Mouse (Mus musculus): ENCODE measurements around the gene Cacna1c.
"Not testable (repeated sequence)": the region's sequence is repeated elsewhere in the genome, so short reads cannot be mapped to it uniquely, and the experiment has no call there.

Cacna1c gene

GRCm38 (mm10) chr6:119206006-119206405 lies 9.8 kb upstream of the Cacna1c start:
- DNase-seq, result not testable (repeated sequence)

- DNase-seq, result no peak
These were observed 8.7 kb upstream of the Cacna1c start for GRCm38 (mm10) chr6:119204915-119205314.

DNA sequence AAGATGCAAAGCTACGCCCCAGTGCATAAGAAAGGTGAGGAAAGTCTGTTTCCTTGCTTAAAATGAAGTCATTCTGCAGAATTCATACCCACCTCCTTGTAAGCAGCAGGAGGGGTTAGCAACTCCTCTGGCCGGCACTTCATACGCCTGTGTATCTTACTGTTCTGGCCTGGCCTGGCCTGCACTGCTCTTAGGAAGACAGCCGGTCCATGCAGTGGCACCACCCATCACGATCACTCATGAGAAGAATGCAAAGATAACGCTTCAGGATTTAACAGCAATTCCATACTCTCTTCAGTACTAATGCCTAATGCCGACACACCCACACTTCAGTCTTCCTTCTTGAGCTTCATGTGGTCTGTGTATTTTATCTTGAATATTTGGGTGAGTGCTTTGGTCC lies 8.1 kb upstream of the Cacna1c start:
- no peak for DNase-seq

- DNase-seq, result no peak
These were observed 5.4 kb upstream of the Cacna1c start for GRCm38 (mm10) chr6:119201575-119201974.

- DNase-seq, result no peak
These were observed 4.1 kb upstream of the Cacna1c start for GRCm38 (mm10) chr6:119200362-119200761.

DNA sequence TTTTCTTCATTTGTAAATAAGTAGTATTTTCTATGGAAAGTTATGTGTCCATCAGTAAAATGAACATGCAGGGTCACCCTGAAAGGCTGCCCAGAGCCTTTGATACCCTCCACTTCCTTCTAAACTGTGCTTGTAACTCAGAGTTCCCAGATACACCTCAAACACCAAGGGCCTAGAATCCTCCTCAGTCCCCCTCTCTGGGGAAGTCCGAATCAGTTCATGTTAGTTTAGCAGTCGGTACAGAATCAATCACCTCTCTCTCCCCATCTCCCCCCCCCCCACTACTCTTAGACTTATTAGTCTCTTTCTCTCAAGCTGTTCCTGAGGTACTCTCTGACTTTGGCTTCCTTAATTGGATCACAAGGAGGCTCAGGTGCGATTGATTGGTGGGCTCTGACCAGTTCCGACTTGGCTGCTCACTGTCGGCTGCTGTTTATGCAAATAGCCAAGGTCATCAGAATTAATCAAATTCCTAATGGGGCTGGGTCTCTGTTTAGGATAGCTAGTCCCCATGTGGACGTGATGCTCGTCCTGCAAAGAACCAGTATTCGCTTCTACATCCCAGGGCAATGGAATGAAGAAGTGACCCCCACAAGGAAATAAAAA lies 3.2 kb upstream of the Cacna1c start:
- DNase-seq, result no peak

DNA sequence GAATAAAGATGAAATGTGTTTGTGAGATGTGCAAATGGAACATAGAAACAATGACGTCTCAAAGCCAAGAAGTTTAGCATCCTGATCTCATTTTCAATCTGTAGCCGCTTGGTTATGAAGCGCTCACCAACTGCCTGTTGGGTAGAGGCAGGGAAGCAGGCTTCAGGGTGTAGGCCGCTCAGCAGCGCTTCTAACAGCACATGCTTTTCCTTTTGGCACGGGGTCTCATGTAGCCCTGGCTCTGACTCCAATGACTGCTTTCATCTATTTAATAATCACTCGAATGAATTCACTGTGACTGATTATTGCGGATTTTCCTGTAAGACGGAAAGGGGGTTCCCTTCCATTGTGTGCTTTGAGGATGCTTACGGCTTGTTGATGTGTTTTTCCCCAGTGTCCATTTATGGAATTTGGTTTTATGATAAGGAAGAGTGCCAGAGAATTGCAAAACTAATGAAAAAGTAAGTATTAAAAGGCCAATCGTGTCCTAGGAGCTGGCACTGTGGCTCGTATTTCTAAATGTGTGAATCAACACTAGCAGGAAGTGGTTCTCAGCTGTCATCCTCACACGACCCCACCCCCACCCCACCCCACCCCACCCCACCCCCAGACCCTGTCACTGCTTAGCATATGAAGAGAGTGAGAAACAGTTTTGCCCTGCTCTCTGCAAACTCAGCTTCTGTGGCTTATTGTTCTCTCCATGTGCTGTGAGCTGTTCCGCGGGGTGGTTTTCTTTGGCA lies 2.5 kb upstream of the Cacna1c start:
- no peak for DNase-seq

- DNase-seq, result no peak
These were observed 1.6 kb downstream of the Cacna1c start for GRCm38 (mm10) chr6:119194601-119195000.

GRCm38 (mm10) chr6:119194161-119194560 lies 2.1 kb downstream of the Cacna1c start:
- DNase-seq, result no peak

DNA sequence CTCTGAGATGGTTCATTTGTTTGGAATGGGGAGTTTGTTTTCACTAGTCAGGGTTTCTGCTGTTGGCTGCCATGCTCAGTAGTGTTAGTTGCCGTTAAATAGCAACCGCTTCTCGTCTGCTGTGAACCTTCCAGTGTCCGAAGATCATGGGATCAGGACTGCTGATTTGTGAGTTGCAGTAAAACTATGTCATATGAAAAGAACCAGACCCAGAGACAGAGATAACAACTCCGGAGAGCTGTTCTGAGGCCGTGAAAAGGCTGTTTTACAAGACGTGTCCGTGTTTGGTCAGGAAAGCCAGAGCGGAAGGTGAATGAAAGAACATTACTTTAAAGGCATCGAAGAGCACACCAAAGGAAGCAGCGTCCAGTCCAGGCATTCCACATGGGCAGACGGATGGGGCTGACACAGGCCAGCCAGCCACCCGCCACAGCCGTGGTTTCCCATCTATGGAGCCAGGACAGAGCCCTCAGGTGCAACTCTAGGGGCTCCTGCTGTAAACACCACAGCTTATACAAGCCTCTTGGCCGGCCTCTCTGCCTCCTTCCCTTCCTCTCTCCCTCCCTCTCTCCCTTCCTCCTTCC lies 2.6 kb downstream of the Cacna1c start:
- no peak for DNase-seq

DNA sequence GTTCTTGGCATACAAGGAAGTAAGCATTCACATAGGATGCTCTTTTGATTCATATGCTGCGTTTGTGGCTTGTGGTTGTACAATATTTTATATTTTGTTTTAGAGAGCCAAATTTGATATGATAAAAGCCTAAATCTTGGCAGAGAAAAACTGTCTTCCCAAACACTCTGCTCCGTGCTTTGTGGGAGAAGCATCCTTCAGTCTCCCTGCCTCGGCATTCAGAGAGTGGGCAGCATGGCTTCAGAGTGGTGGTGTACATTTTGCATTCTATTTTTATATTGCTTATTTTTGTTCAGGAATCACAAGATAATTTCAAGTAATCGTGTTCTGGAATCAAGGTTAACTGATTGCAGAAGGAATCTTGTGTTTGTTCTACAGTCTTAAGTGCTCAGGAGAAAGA lies 4.7 kb downstream of the Cacna1c start:
- no peak for DNase-seq

- no peak for DNase-seq
These were observed 8.6 kb downstream of the Cacna1c start for GRCm38 (mm10) chr6:119187631-119188030.

DNA sequence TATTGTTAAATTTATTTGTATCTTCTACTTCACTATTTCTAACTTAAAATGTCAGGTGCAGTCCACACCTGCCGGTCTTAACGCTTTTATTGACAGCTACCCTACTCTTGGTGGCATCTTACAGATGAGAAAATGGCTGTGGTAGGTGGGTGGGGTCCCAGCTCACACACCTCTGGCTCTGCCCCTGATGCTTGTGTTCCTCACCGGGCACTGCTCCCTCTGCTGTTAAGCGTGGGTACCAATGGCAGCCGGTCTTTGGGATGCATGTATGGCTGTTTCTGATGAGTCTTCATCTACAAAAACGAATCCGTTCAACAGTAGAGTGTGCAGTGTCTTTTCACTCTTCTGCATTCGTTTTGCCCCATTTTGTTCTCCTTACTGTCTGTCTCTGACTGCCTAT lies 9.6 kb downstream of the Cacna1c start:
- DNase-seq, result peak in 1 of 2 experiments; percentile 22

- no peak for DNase-seq
These were observed 12.4 kb downstream of the Cacna1c start for GRCm38 (mm10) chr6:119183781-119184180.

DNA sequence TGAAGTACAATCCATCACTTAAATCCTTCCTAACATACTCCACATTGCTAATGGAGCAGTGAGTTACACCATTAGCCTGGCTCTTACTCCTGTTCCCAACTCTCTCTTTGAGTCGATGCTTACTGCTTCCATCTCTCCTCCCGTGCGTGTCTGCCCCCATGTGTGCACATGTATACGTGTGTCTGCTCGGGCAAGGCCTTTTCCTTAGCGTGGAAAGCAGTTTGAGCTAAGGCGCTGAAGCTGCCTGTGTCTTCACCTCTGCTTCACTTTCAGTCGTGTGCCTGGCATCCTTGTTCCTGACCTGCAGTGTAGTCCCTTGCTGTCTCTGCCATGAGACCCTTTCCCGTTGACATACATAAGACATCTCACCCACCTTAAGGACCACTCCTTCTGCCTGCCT lies 14.0 kb downstream of the Cacna1c start:
- no peak for DNase-seq

GRCm38 (mm10) chr6:119180188-119180587 lies 16.0 kb downstream of the Cacna1c start:
- no peak for DNase-seq

DNA sequence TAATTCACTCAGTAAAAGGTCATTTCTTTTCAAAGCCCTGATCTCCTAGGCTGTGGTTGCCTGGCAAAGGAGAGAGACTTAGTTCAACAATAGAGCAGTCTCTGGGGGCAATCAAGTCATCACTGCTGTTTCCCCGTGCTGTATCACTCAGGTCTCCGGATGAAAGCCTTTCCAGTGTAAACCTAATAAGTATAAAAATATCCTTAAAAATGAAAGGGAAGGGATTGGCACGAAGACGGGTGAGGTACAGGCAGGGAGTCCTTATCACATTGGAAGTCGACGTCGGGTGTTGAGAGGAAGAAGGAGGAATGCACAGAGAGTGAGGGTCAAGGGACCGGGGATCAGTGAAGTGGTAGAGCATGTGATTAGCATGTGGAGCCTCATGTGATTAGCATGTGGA lies 19.1 kb downstream of the Cacna1c start:
- DNase-seq, result no peak

DNA sequence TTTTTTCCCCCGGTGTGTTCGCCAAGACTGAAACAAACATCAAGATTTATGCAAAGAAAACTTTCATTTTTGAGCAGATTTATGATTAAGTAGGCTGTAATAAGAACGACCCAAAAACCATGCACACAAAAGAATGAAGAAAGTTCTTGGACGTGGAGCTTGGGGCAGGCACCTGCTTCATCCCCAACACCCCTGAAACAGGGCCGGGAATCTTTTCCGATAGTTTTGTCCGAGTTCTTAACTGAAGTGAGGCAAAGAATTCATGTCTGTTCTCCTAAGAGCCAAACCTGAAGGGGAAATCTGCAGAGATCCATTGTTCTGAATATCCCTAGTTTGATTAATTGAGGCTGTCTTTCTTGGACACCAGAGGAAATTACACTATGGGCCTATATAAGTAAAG lies 20.1 kb downstream of the Cacna1c start:
- DNase-seq, result no peak

DNA sequence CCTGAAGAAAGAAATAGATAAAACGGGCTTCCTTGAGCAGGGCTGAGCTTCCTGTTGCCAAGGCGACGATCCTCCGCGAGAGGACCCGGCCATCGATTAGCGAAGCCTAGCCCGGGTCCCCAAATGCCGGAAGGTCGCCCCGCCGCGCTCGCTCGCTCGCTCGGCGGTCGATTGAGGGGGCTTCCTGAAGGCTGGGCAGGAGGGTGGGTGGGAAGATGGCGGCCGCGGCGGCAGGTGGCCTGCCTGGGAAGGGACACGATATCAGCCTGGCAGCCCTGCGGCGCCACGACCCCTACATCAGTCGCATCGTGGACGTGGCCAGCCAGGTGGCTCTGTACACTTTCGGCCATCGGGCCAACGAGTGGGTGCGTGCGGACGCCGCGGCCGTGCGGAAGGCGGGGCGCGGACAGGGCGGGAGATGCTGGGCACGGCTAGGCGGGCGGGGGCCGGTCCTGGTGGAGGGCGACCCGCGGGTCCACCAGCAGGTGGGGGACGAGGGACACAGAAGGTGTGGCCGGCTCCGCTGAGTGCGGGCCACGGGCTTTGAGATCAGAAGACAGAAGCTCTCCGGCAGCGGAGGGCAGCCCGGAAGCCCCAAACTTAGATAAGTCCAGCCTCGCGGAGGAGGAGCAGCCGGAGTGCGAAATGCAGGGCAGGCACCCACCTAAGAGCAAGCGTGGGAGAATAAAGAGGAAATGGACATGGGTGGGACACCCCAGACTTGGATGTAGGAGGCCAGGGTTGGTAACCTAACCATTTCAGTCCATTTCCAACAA lies 21.0 kb downstream of the Cacna1c start, which contains the start of gene Dcp1b:
Dcp1b (plus strand) TSS at position 176 of the 776 bp plus-strand sequence.
- DNase-seq, result peak; percentile 92 to 93

GRCm38 (mm10) chr6:119174307-119175074 lies 21.7 kb downstream of the Cacna1c start:
- no peak for DNase-seq

DNA sequence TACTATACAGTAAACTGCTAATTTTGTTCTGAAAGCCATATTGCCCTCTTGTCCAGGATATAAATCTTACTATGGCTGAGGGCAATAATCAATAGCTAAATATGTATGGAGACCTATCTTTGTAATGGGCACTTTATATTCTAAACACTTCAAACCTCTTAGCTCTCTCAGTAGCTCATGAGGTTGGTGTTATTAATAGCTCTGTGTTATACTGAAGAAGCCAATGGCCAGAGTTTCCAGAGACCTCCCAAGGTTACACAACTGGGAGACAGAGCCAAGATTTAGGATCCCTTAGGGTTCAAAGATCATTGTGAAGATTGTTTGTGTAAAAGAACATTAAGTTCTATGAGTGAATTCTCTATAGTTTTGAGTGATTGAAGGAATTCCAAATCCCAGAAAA lies 30.5 kb downstream of the Cacna1c start:
- DNase-seq, result no peak

GRCm38 (mm10) chr6:119145109-119145508 lies 51.1 kb downstream of the Cacna1c start:
- no peak for DNase-seq

DNA sequence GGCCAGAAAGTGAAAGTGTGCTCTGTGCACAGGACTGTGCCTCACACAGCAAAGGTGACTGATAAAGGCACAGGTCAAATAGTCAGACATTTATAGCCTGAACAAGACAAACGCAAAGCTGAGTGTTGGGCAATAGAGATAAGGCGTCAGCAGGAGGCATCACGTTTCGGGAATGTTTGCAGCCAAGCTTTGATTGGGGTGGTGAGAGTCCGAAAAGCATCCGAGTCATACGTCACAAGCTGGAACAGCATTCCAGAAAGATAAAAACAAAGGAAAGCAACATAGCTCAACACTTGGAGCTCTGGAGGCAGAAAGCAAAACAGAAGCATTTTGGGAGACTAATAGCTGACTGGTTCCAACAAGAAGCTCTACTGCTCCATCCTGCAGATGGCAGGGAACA lies 56.7 kb downstream of the Cacna1c start:
- no peak for DNase-seq

Measured in lung, postnatal 4 days (tissue).